Mouse (Mus musculus): ENCODE measurements around the gene Fam149a.
A peak's percentile ranks its signal among the peaks of the same experiment; 100 is the strongest.
"Not testable (repeated sequence)": the region's sequence is repeated elsewhere in the genome, so short reads cannot be mapped to it uniquely, and the experiment has no call there.

The Fam149a gene

DNA sequence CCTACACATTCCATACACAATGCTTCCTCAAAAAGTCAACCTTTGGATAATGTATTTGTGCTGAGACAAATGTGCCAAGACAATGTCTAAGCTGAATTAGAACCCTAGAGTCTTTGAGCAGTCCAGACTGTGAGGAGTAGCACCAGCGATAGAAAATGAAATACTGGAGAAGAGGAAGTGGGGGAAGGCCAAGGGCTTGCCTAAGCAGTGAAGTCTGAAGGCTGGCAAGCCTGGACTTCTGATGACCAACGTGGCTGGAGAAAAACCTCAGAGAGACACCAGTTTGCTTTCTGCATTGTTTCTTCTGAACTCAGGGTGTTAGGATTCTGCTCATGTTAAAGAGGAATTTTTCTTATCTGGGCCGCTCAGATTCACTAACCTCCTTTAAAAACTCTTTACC, 51.2 kb downstream of the Fam149a start:
- no peak for DNase-seq

DNA sequence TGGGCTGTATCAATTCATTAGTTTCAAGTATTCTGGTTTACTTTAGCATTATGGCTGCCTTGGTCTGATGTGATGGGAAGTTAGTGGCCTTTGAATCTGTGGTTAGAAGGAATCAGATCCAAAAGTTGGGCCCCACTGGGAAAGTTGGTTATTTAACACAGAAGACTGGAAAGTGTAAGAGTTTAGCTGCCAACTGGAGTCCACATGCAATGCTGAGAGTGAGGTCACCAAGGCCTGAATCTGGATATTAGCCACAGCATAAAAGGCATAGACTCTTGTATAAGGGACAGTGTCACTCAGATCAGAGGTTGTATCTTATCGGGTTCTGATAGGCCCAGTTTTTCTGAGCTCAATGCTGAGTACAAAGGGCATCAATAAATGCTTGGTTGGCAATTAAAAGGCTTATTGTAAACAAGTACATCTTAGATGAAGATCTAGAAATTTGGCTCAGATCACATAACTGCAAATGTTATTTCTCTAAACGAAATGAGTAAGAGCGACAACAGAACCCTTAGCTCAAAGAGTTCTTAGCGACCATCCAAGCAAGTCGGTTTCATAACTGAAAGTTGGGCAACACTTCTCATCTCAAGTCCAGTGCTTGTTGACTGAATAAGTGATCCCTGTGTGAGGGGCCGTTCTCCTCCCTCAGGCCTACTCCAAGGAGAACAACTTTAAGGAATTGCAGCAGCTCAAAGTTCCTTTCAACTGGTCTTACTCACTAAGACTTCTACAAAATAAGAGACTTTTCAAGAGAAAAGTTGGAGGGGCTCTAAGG, 52.7 kb downstream of the Fam149a start:
- DNase-seq: no peak

GRCm38 (mm10) chr8:45327076-45327475, 55.0 kb downstream of the Fam149a start:
- not testable (repeated sequence) for DNase-seq

DNA sequence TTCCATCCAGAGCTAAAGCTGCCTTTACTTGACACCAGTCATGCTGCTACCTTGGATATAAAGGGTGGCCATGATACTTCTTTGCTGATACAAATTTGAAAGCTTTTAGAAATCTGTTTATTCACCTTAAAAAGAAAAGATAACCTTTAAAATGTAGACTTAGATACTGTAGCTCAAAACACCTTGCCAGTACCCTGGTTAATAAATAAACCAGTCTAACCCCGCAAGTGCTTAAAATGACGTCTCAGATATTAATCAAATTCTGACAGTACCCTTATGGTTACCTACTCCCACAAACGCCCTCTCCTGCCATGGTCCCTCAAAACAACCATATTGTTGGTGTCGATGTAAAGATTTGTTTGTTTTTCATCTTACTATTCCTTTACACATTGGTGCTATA, 57.9 kb downstream of the Fam149a start:
- no peak for DNase-seq

GRCm38 (mm10) chr8:45321365-45321764, 60.7 kb downstream of the Fam149a start:
- DNase-seq: no peak

DNA sequence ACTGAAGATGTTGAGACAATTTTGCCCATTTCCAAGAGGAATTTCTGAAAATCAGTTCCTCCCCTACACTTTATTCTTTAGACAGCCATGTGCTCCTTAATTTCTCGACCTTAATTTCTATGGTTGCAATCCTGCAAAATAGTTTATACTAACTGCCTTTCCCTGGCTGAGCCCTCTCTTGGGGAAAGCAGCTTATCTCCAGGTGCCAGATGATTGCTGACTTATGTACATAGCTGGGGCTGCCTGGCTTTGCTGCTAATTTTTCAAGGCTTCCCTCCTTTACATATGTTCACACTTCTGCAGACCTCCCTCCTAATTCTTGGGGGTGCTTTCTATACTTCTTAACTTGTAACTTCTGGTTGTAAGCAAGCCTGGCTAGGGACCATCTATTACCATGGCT, 61.2 kb downstream of the Fam149a start:
- no peak for DNase-seq

- no peak for DNase-seq
Measured at GRCm38 (mm10) chr8:45310967-45311366, 71.1 kb downstream of the Fam149a start.

DNA sequence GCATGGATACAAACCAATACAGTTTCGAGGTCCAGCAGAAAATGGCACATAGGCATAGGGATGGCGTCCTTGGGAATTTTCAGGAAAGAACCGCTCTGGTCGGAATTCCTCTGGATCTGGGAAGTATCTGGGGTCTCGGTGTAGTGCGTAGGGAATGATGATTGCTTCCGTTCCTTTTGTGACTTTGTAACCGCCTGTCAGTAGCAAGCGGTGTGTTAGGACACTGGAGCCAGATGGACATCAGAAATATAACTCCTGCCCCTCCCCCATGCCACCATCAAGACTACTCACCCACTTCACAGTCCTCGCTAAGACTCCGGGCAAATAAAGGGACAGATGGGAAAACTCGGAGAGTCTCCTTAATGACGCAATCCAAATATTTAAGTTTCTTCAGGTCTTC, 73.7 kb downstream of the Fam149a start, which contains the start of gene Gm45753:
Gene Gm45753 (minus strand): TSS at position 101 of the 400 bp plus-strand sequence.
- DNase-seq: no peak

DNA sequence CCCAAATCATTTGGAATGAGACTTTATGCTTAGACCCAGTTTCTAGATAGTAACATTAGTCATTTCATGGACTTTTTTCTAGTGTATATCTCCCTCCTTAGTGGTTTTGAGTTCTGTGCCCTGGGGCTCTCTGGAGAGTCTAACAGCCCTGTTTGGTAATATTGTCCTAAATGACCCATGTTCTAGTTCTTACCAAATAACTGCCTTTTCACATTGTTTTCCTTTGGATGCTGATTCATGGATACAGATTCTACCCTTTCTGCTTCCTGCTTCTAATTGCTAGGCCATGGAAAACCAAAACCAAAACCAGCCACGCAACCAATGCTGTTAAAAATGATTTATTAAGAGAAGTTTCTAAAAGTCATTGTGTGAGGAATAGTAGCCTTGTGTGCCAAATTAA, 76.6 kb downstream of the Fam149a start:
- DNase-seq: no peak

GRCm38 (mm10) chr8:45304354-45304753, 77.7 kb downstream of the Fam149a start:
- DNase-seq: no peak

DNA sequence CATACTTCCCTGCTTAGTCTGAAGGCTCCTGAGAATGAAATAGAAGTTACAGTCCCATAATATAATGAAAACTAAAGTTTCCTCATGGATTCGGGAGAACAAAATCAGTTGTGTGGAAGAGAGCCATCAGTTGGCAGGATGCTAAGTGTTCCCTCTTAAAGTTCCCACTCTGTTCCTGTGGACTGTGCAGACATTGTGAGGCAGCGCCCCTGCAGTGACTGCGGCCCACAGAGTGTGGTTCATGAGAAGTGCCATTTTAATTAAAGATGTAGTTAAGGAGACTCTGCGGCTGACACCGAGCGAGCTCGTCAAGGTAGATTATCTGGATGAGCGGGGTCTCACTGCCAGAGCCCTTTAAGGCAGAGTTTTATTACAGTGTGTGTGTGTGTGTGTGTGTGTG, 79.7 kb downstream of the Fam149a start:
- no peak for DNase-seq

DNA sequence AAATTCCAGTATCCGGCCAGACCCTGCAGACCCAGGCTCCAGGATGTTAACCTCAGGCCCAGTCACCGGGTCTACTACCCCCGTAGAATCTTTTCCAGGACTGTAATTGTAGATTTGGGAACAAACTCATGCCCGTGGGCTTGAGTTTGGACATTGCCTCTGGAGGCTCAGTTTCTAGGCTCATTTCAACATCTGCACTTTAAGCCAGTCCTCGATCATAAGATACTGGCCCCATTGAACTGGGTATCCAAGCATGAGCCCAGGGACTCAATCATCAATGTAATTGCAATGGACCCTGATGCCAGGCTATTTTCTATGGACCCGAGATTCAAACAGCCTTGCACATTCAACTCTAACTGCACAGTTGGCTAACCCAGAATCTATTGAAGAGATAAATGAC, 86.8 kb downstream of the Fam149a start:
- DNase-seq: no peak

- no peak for DNase-seq
Measured at GRCm38 (mm10) chr8:45294687-45295086, 87.4 kb downstream of the Fam149a start, which contains the start of gene Klkb1. Gene Klkb1 (minus strand): TSS chr8:45294859.

GRCm38 (mm10) chr8:45291790-45292189, 90.3 kb downstream of the Fam149a start:
- DNase-seq: peak; percentile 44
